Mouse (Mus musculus) testis, adult 2 months (tissue): ENCODE measurements around the gene Osmr.
A peak's percentile ranks its signal among the peaks of the same experiment; 100 is the strongest.

Experiments used
- CTCF ChIP-seq: fragments of 200-500 bp; IDR thresholded peaks from 2 replicates; pipeline ENCODE4 v1.5.1; 2012; ENCODE audit warnings: low read depth, mild to moderate bottlenecking, inconsistent platforms, low read length, moderate library complexity; ENCODE audit not compliant: control insufficient read depth, insufficient read depth, insufficient replicate concordance
- POLR2A ChIP-seq: fragments of 200-500 bp; IDR thresholded peaks from 2 replicates; pipeline ENCODE4 v1.6.1; 2012; ENCODE audit warnings: low read depth, mild to moderate bottlenecking, inconsistent platforms, low read length, moderate library complexity; ENCODE audit not compliant: control insufficient read depth

DNA sequence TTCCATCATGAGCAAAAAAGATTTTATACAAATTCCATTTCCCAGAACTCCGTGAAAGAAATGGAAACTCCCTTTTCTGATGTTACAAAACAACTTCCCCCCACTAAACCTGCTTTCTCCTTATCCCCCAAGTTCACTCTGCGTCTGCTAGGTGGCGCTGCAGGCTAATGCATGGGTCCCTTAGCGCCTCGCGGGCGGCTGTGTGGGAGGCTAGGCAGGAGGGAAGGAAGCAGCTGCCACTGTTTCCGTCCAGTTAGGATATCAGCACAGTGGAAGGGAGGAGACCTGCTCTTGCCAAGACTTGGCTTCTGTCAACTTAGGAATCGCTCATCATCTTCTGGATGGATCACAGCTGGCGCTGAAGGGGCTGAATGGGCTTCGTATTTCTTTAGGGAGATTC, 34.9 kb upstream of the Osmr start:
- TF ChIP-seq CTCF (peak; percentile 95), POLR2A (no peak)
